Mouse (Mus musculus) liver, embryonic 14.5 days (tissue): ENCODE data around the gene Anks1b. TPM values are rescaled to one million over a fixed set of nuclear protein-coding genes. Genes with fewer than 3 reads are reported as not detected.

ENCODE experiments used
- ATAC-seq: fragments of 200-750 bp; cut with Nextera tagmentation; 2 replicates; pipeline ENCODE4 v1.8.0; 2017; ENCODE audit warnings: moderate number of reproducible peaks, mild to moderate bottlenecking, moderate library complexity; ENCODE audit not compliant: insufficient read depth
- DNase-seq, 3 experiments: peaks; one replicate each; pipeline ENCODE4 v3.0.0-alpha.2; 2012 to 2013; ENCODE audit warnings: low read depth in 3 of 3, low spot score in 3 of 3
- H3K27ac ChIP-seq: fragments of 300-500 bp; sonication (generic); 2 replicates; pipeline ENCODE4 v1.5.1; 2014; ENCODE audit warnings: moderate library complexity, mild to moderate bottlenecking, control low read depth, inconsistent platforms
- H3K27me3 ChIP-seq: fragments of 300-500 bp; sonication (generic); 2 replicates; pipeline ENCODE4 v1.6.1; 2014; ENCODE audit warnings: mild to moderate bottlenecking, low read length, moderate library complexity; ENCODE audit not compliant: control insufficient read depth, insufficient read depth
- H3K36me3 ChIP-seq: fragments of 300-500 bp; sonication (generic); replicated peaks from 2 replicates; pipeline ENCODE4 v1.6.1; 2014; ENCODE audit warnings: low read depth; ENCODE audit not compliant: control insufficient read depth, insufficient read depth
- H3K4me1 ChIP-seq, 2 experiments: fragments of 200-500 bp in 1 of 2; fragments of 300-500 bp in 1 of 2; sonication (generic) in 1 of 2; replicated peaks; 2 replicates each; pipeline ENCODE4 v1.6.1; 2012 to 2014; ENCODE audit warnings: antibody characterized with exemption in 1 of 2, inconsistent platforms in 1 of 2, low read length in 1 of 2; ENCODE audit not compliant: control insufficient read depth in 2 of 2, insufficient read depth in 2 of 2
- H3K4me2 ChIP-seq: fragments of 300-500 bp; sonication (generic); 2 replicates; pipeline ENCODE4 v1.6.1; 2014; ENCODE audit warnings: low read depth, mild to moderate bottlenecking, control low read depth, moderate library complexity
- H3K4me3 ChIP-seq, 2 experiments: fragments of 200-500 bp in 1 of 2; fragments of 300-500 bp in 1 of 2; sonication (generic) in 1 of 2; 2 replicates each; pipeline ENCODE4 v1.5.1; 2012 to 2014; ENCODE audit warnings: low read depth in 2 of 2, low read length in 2 of 2, mild to moderate bottlenecking in 2 of 2, control low read depth in 1 of 2, inconsistent platforms in 1 of 2, moderate library complexity in 1 of 2; ENCODE audit not compliant: insufficient read depth in 1 of 2
- H3K9ac ChIP-seq: fragments of 300-500 bp; sonication (generic); replicated peaks from 2 replicates; pipeline ENCODE4 v1.6.1; 2014; ENCODE audit warnings: mild to moderate bottlenecking, control low read depth, moderate library complexity
- H3K9me3 ChIP-seq: fragments of 300-500 bp; sonication (generic); 2 replicates; pipeline ENCODE4 v1.6.1; 2016; ENCODE audit warnings: low read length, mixed read lengths; ENCODE audit not compliant: control insufficient read depth
- CTCF ChIP-seq: IDR thresholded peaks from 2 replicates; pipeline ENCODE4 v1.5.1; 2016; ENCODE audit warnings: antibody characterized with exemption, low read depth, control low read depth
- EP300 ChIP-seq: IDR thresholded peaks from 2 replicates; pipeline ENCODE4 v1.6.1; 2016; ENCODE audit warnings: antibody characterized with exemption, low read depth
- WGBS: fragments of 180-500 bp; shearing (Covaris S2); extraction: QIAGEN DNeasy Blood & Tissue Kit; methylation state at CpG from one replicate; pipeline ENCODE4 v1.1.7; 2014; ENCODE audit not compliant: insufficient replicate concordance; 5-methylcytosine and 5-hydroxymethylcytosine counted together
- polyA plus RNA-seq, 2 experiments: library from polyadenylated mRNA; depleted of rRNA in 1 of 2; stranded (reverse) in 1 of 2; unstranded in 1 of 2; fragments of >200 nt; fragmentation: Nextera tagmentation in 1 of 2; extraction: Ambion mirVana in 1 of 2; gene quantifications; 2 replicates each; pipeline versions ENCODE4 v1.2.1 to v1.2.3; 2012 to 2014

Gene Anks1b
- polyA plus RNA-seq, 2 experiments = not detected

DNA sequence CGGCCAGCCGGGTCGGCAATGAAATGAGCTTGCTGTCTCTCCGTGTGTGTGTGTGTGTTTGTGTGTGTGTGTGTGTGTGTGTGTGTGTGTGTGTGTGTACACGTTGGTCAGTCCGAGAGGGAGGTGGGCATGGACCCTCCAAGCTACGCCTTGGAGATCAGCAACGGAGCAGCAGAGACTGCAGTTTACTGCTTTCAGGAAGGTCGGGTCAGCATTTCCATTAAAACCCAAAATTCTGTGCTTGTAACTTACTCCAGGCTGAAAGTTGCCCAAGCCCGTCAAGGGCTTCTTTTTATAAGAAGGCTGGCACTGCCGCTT, 956.9 kb downstream of the Anks1b start:
- 2% methylated on average over 11 of the region's 11 CpGs for WGBS
- Histone ChIP-seq H3K27me3 (peaks cover 45% of the 10 kb centered on the region), H3K4me3 (no peak overlapping the region), H3K27ac (no peak overlapping the region), H3K4me2 (no peak overlapping the region), H3K4me1 (no peaks in the 10 kb centered on the region), H3K36me3 (no peaks in the 10 kb centered on the region), H3K9me3 (no peaks in the 10 kb centered on the region), H3K9ac (no peak overlapping the region)
- DNase-seq = no peak
- no peak for ATAC-seq
- TF ChIP-seq CTCF = no peak
- TF ChIP-seq EP300 = no peak

DNA sequence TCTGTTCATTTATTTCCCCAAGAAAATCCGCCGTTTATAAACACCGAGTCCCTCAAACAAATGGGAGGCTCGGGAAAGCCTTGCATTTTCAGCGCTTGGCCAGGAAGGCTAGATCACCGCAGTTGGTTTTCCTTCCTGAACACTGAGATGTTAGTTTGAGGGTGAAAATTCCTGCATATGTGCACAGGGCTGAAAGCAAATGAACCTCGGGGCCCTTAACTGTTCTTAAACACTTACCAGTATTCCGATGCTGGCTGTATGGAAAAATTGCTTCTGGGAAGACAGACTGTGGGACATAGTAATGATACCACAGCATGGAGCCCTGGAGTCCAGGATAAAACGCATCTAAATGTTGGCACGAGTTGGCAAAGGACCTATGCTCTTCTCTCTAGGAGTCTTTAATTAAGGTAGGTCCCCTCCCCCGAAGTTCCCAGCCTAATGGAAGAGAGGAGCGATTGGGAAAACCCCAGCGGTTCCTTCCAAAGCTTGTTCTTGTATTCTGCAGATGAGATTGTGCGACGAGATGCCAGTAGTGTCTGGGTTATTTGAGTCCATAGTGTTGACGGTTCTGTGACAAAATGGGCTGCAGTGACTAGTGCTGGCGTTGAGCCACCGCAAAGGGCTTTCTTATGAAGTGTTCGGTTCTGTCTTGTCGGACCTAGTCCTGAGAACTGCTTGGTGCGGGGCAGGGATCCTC, 957.4 kb downstream of the Anks1b start:
- no peak for ATAC-seq
- peaks cover 45% of the 10 kb centered on the region for H3K27me3 ChIP-seq
- H3K9me3 ChIP-seq = no peaks in the 10 kb centered on the region
- H3K4me2 ChIP-seq = no peak overlapping the region
- H3K4me1 ChIP-seq = no peaks in the 10 kb centered on the region
- H3K4me3 ChIP-seq = no peak overlapping the region
- H3K9ac ChIP-seq = no peak overlapping the region
- DNase-seq = no peak
- no peaks in the 10 kb centered on the region for H3K36me3 ChIP-seq
- no peak for TF ChIP-seq EP300
- TF ChIP-seq CTCF = no peak
- WGBS = 4% methylated on average over 21 of the region's 21 CpGs
- no peak overlapping the region for H3K27ac ChIP-seq

- no peaks in the 10 kb centered on the region for H3K36me3 ChIP-seq
- 18% methylated on average over 2 of the region's 2 CpGs for WGBS
- no peak for DNase-seq
Measured at GRCm38 (mm10) chr10:90831288-90831626, 957.9 kb downstream of the Anks1b start.

DNA sequence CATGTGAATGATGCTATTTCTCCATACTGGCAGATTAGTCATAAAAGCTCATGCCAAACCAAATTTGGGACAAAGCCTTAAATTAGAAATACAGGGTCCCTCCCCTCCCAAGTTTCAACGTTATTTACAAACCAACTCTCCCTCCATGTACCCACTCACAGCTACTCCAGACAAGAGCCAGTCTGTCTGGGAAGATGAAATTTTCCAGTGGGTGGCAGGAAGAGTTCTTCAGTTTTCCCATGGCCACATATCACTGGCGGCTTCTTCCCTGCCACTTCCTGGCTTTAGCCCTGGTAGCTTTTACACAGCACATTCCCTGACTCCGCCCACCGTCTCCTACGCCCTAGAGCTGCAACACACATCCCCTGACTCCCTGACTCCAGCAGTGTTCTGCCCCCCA, 961.0 kb downstream of the Anks1b start:
- Histone ChIP-seq H3K4me2 (no peak overlapping the region), H3K9me3 (no peaks in the 10 kb centered on the region), H3K27me3 (peaks cover 24% of the 10 kb centered on the region), H3K9ac (no peak overlapping the region), H3K36me3 (no peaks in the 10 kb centered on the region), H3K4me3 (no peak overlapping the region), H3K27ac (no peak overlapping the region), H3K4me1 (no peaks in the 10 kb centered on the region)
- no peak for TF ChIP-seq EP300
- TF ChIP-seq CTCF = no peak
- no peak for DNase-seq
- ATAC-seq = no peak
- 28% methylated on average over 5 of the region's 5 CpGs for WGBS

More at GRCm38 (mm10) chr10:90831288-90831626, 957.9 kb downstream of the Anks1b start:
- no peak overlapping the region for H3K27ac ChIP-seq
- TF ChIP-seq CTCF (no peak), EP300 (no peak)
- no peaks in the 10 kb centered on the region for H3K4me1 ChIP-seq
- no peak overlapping the region for H3K4me2 ChIP-seq
- H3K9ac ChIP-seq = no peak overlapping the region
- H3K9me3 ChIP-seq = no peaks in the 10 kb centered on the region
- ATAC-seq = no peak
- no peak overlapping the region for H3K4me3 ChIP-seq
- peaks cover 45% of the 10 kb centered on the region for H3K27me3 ChIP-seq

DNA sequence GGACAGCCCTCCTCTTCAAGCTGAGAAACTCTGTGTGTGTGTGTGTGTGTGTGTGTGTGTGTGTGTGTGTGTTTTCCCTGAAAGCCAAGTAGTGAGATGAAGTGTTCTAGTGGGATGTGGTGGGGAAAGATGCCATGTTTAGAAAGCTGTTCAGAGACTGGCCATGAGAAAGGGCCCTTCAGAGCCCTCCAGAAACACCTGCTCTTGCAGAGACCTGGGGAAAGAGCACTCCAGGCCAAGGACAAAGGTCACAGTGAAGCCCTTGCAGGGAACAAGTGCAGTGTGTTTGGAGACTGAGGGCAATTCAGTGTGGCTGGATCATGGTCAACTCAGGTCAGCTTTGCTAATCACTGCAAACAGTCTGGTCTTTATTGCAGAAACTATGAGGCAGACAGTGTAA, 961.9 kb downstream of the Anks1b start:
- no peak for DNase-seq
- no peak for ATAC-seq
- no peak overlapping the region for H3K9ac ChIP-seq
- H3K9me3 ChIP-seq = no peaks in the 10 kb centered on the region
- H3K4me1 ChIP-seq = no peaks in the 10 kb centered on the region
- no peaks in the 10 kb centered on the region for H3K36me3 ChIP-seq
- no peak overlapping the region for H3K4me2 ChIP-seq
- peaks cover 15% of the 10 kb centered on the region for H3K27me3 ChIP-seq
- no peak overlapping the region for H3K4me3 ChIP-seq
- TF ChIP-seq CTCF = no peak
- no peak for TF ChIP-seq EP300
- H3K27ac ChIP-seq = no peak overlapping the region
